Mouse (Mus musculus) forebrain, embryonic 12.5 days (tissue): Measurements from ENCODE around the gene Def8. TPM values are rescaled to one million over a fixed set of nuclear protein-coding genes. Genes with fewer than 3 reads are reported as not detected.
A peak's percentile ranks its signal among the peaks of the same experiment; 100 is the strongest.

Experiments used
- ATAC-seq: fragments of 200-750 bp; cut with Nextera tagmentation; 2 replicates; pipeline ENCODE4 v1.8.0; 2017; ENCODE audit warnings: moderate TSS enrichment; ENCODE audit not compliant: low FRiP score
- H3K27ac ChIP-seq: fragments of 300-500 bp; sonication (generic); 2 replicates; pipeline ENCODE4 v1.5.1; 2016; ENCODE audit warnings: mild to moderate bottlenecking
- H3K27me3 ChIP-seq: fragments of 300-500 bp; sonication (generic); 2 replicates; pipeline ENCODE4 v1.6.1; 2016; ENCODE audit warnings: mild to moderate bottlenecking
- H3K36me3 ChIP-seq: fragments of 300-500 bp; sonication (generic); replicated peaks from 2 replicates; pipeline ENCODE4 v1.6.1; 2016; ENCODE audit warnings: mild to moderate bottlenecking
- H3K4me1 ChIP-seq: fragments of 300-500 bp; sonication (generic); 2 replicates; pipeline ENCODE4 v1.6.1; 2016
- H3K4me2 ChIP-seq: fragments of 300-500 bp; sonication (generic); 2 replicates; pipeline ENCODE4 v1.6.1; 2016; ENCODE audit warnings: mild to moderate bottlenecking, moderate library complexity
- H3K4me3 ChIP-seq: fragments of 300-500 bp; sonication (generic); replicated peaks from 2 replicates; pipeline ENCODE4 v1.5.1; 2016; ENCODE audit warnings: mild to moderate bottlenecking
- H3K9ac ChIP-seq: fragments of 300-500 bp; sonication (generic); 2 replicates; pipeline ENCODE4 v1.6.1; 2016; ENCODE audit warnings: mild to moderate bottlenecking
- H3K9me3 ChIP-seq: fragments of 300-500 bp; sonication (generic); 2 replicates; pipeline ENCODE4 v1.6.1; 2016
- WGBS: fragments of 180-500 bp; shearing (Covaris S2); methylation state at CpG from one replicate; pipeline ENCODE4 v1.1.7; 2016; 5-methylcytosine and 5-hydroxymethylcytosine counted together
- polyA plus RNA-seq: library from polyadenylated mRNA; unstranded; fragments of >200 nt; fragmentation: Nextera tagmentation; extraction: Ambion mirVana; gene quantifications from 2 replicates; pipeline ENCODE4 v1.2.1, GENCODE M21; 2016

Gene Def8
- 42.9 and 46.6 TPM in 2 replicates for polyA plus RNA-seq

- H3K36me3 ChIP-seq, result peaks cover 42% of the 10 kb centered on the region
- 0 out of 2 replicates have a peak within 1 kb of the TSS, but pooled peaks have one; percentile 5 for H3K4me3 ChIP-seq
- H3K9me3 ChIP-seq, result peaks cover 22% of the 10 kb centered on the region
- no peaks in the 10 kb centered on the region for H3K27me3 ChIP-seq
- WGBS, result 77% methylated on average over 7 of the region's 7 CpGs
- no peak for ATAC-seq
- peaks cover 13% of the 10 kb centered on the region for H3K4me1 ChIP-seq
- no peak within 1 kb of the TSS; the same call in 1 of the 2 replicates for H3K4me2 ChIP-seq
- no peak within 1 kb of the TSS for H3K27ac ChIP-seq
- H3K9ac ChIP-seq, result no peak within 1 kb of the TSS
These were observed at the start of gene Def8 for GRCm38 (mm10) chr8:123423441-123423840. Def8 (plus strand) TSS chr8:123423527.

GRCm38 (mm10) chr8:123374239-123374578 is 49.1 kb upstream of the Def8 start:
- WGBS, result 1% methylated on average over 20 of the region's 20 CpGs
- Histone ChIP-seq H3K4me3 (peak overlapping the region; percentile 76), H3K9me3 (no peaks in the 10 kb centered on the region), H3K27ac (peak overlapping the region; percentile 96), H3K4me1 (peaks cover 28% of the 10 kb centered on the region), H3K9ac (peak overlapping the region; percentile 78), H3K27me3 (no peaks in the 10 kb centered on the region), H3K4me2 (peak overlapping the region; percentile 83), H3K36me3 (peaks cover 11% of the 10 kb centered on the region)
- peak; percentile 81 for ATAC-seq

DNA sequence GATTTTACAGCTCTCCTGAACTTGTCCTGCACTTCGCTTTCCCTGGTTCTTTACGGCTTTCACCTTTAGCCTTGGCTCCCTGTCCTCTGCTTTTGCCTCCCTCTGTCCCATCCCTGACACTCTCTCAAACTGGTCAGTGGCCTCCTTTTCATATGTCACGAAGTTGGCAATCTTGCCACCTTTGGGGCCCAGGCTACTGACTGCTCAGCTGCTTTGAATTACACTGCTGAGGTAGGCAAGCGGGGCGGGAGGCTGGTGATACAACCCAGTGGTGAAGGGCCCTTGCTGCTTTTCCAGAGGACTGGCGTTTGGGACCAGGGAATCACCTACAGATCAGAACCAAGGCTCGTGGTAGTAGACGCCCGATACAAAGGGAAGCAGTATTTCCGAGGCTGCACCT is 47.6 kb upstream of the Def8 start:
- Histone ChIP-seq H3K4me3 (no peak overlapping the region), H3K9ac (peak overlapping the region; percentile 33; the same call in 1 of the 2 replicates), H3K4me2 (no peak overlapping the region), H3K27ac (peak overlapping the region; percentile 1; the same call in 1 of the 2 replicates), H3K4me1 (peaks cover 28% of the 10 kb centered on the region), H3K27me3 (no peaks in the 10 kb centered on the region), H3K36me3 (peaks cover 11% of the 10 kb centered on the region; the same call in 1 of the 2 replicates), H3K9me3 (no peaks in the 10 kb centered on the region)
- no peak for ATAC-seq
- 85% methylated on average over 10 of the region's 10 CpGs for WGBS

GRCm38 (mm10) chr8:123376106-123376505 is 47.2 kb upstream of the Def8 start:
- WGBS, result 62% methylated on average over 8 of the region's 8 CpGs
- Histone ChIP-seq H3K4me2 (no peak overlapping the region), H3K4me3 (no peak overlapping the region), H3K27ac (peak overlapping the region; percentile 1; the same call in 1 of the 2 replicates), H3K36me3 (peaks cover 14% of the 10 kb centered on the region; the same call in 1 of the 2 replicates), H3K9ac (no peak overlapping the region), H3K4me1 (peaks cover 28% of the 10 kb centered on the region), H3K27me3 (no peaks in the 10 kb centered on the region), H3K9me3 (no peaks in the 10 kb centered on the region)
- no peak for ATAC-seq

DNA sequence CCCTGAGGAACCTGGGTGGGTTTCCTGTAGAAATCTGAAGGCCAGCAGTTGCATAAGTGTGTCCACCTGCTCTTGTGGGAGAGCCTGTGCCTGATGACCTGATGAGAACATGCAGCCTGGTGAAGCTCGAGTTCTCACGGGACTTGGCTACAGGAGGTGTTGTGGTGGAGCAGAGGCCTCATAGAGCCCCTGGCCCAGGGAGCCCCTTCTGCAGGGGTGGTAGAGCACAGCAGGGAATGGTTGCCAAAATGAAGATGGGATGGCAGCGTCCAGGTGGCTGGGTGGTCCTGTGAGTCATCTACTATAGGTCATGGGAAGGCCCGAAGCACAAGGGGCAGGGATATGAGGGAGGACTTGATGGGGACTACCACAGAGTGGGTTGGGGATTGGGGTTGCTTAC is 41.6 kb upstream of the Def8 start:
- 95% methylated on average over 4 of the region's 4 CpGs for WGBS
- peaks cover 64% of the 10 kb centered on the region for H3K36me3 ChIP-seq
- H3K27ac ChIP-seq, result no peak overlapping the region
- no peaks in the 10 kb centered on the region for H3K4me1 ChIP-seq
- no peak overlapping the region for H3K4me3 ChIP-seq
- H3K27me3 ChIP-seq, result no peaks in the 10 kb centered on the region
- no peaks in the 10 kb centered on the region for H3K9me3 ChIP-seq
- H3K9ac ChIP-seq, result no peak overlapping the region
- no peak overlapping the region for H3K4me2 ChIP-seq
- ATAC-seq, result no peak

GRCm38 (mm10) chr8:123382516-123382915 is 40.8 kb upstream of the Def8 start:
- Histone ChIP-seq H3K4me2 (no peak overlapping the region), H3K9me3 (no peaks in the 10 kb centered on the region), H3K9ac (no peak overlapping the region), H3K4me3 (no peak overlapping the region), H3K27me3 (no peaks in the 10 kb centered on the region), H3K4me1 (no peaks in the 10 kb centered on the region), H3K27ac (no peak overlapping the region), H3K36me3 (peaks cover 72% of the 10 kb centered on the region)
- 88% methylated on average over 8 of the region's 8 CpGs for WGBS
- no peak for ATAC-seq

GRCm38 (mm10) chr8:123384883-123385540 is 38.3 kb upstream of the Def8 start:
- H3K27ac ChIP-seq, result no peak overlapping the region
- WGBS, result 72% methylated on average over 9 of the region's 9 CpGs
- no peak overlapping the region for H3K9ac ChIP-seq
- no peak overlapping the region for H3K4me2 ChIP-seq
- no peak for ATAC-seq
- no peaks in the 10 kb centered on the region for H3K27me3 ChIP-seq
- no peaks in the 10 kb centered on the region for H3K4me1 ChIP-seq
- H3K9me3 ChIP-seq, result no peaks in the 10 kb centered on the region
- H3K4me3 ChIP-seq, result no peak overlapping the region
- H3K36me3 ChIP-seq, result peaks cover 90% of the 10 kb centered on the region

GRCm38 (mm10) chr8:123387041-123387440 is 36.3 kb upstream of the Def8 start:
- WGBS, result 77% methylated on average over 3 of the region's 3 CpGs
- Histone ChIP-seq H3K27me3 (no peaks in the 10 kb centered on the region), H3K4me3 (no peak overlapping the region), H3K4me2 (no peak overlapping the region), H3K9me3 (no peaks in the 10 kb centered on the region), H3K9ac (no peak overlapping the region), H3K27ac (no peak overlapping the region), H3K4me1 (no peaks in the 10 kb centered on the region), H3K36me3 (peaks cover 98% of the 10 kb centered on the region)
- ATAC-seq, result no peak

DNA sequence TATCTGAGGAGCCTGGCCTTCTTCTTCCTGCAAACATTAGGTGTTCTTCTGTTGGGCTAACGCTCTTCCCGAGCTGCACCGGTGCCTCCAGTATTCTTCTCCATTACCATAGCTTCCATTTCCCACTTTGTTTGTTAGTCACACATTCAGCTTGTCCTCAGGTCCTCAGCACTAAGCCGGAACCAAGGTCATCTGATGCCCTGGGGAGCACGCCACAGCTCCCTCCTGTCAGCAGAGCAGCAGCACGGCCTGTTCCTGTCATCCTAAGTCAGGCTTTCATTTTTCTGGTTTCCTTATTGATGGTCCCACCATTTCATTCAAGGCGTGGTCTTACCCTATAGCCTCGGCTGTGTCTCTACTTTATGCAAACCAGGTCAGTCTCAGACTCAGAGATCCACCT is 35.5 kb upstream of the Def8 start:
- peaks cover 99% of the 10 kb centered on the region for H3K36me3 ChIP-seq
- no peaks in the 10 kb centered on the region for H3K27me3 ChIP-seq
- no peak for ATAC-seq
- 93% methylated on average over 8 of the region's 8 CpGs for WGBS
- H3K9ac ChIP-seq, result no peak overlapping the region
- no peaks in the 10 kb centered on the region for H3K9me3 ChIP-seq
- no peak overlapping the region for H3K4me2 ChIP-seq
- H3K4me3 ChIP-seq, result no peak overlapping the region
- no peaks in the 10 kb centered on the region for H3K4me1 ChIP-seq
- H3K27ac ChIP-seq, result no peak overlapping the region

DNA sequence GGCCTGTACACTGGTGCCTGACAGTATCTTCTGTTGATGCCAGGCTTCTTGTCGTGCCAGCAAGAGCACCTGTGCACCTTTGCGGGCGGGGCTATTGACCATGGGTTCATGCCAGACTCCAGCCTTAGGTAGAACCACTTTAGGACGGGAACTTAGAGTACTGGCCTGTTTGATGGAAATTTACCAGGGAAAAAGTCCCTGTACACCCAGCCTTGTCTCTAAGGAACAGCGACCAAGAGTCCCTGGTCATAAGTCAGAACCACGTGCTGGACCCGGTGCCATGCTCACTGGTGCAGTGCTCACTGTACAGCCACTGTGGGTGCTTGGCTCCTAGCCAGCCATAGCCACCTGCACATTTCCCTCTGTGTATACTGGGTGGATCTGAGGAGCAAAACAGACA is 34.3 kb upstream of the Def8 start:
- no peak for ATAC-seq
- Histone ChIP-seq H3K4me3 (no peak overlapping the region), H3K9ac (no peak overlapping the region), H3K27ac (no peak overlapping the region), H3K4me2 (no peak overlapping the region), H3K36me3 (peaks cover 99% of the 10 kb centered on the region), H3K9me3 (no peaks in the 10 kb centered on the region), H3K4me1 (no peaks in the 10 kb centered on the region), H3K27me3 (no peaks in the 10 kb centered on the region)
- WGBS, result 93% methylated on average over 7 of the region's 7 CpGs

GRCm38 (mm10) chr8:123398308-123398707 is 25.0 kb upstream of the Def8 start:
- Histone ChIP-seq H3K9ac (no peak overlapping the region), H3K27me3 (no peaks in the 10 kb centered on the region), H3K27ac (no peak overlapping the region), H3K4me3 (no peak overlapping the region), H3K4me1 (no peaks in the 10 kb centered on the region), H3K4me2 (no peak overlapping the region), H3K36me3 (peaks cover 99% of the 10 kb centered on the region), H3K9me3 (no peaks in the 10 kb centered on the region)
- WGBS, result 93% methylated on average over 13 of the region's 13 CpGs
- no peak for ATAC-seq

DNA sequence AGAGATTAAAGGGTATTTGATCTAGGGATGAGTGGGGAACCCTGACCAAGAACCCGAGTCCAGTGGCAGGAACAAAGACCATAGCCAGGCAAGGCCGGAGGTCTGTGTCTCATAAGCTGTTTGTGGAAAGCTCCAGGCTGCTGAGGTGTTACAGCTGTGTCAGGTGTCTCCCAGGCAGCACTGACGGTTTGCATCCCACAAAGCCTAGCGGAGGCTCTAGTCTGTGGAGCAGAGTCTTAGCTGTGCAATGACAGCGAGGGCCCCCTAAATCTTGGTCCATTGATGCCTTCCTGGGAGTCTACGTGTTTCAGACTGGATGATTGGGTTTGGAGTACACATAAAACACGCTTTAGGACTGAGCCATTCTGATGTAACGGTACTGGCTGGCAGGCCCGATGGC is 21.4 kb upstream of the Def8 start:
- Histone ChIP-seq H3K36me3 (peaks cover 68% of the 10 kb centered on the region), H3K27me3 (no peaks in the 10 kb centered on the region), H3K4me1 (0 out of 2 replicates have a peak, but pooled peaks cover 11% of the 10 kb centered on the region), H3K4me3 (no peak overlapping the region), H3K9ac (no peak overlapping the region), H3K27ac (no peak overlapping the region), H3K9me3 (no peaks in the 10 kb centered on the region), H3K4me2 (no peak overlapping the region)
- 91% methylated on average over 9 of the region's 9 CpGs for WGBS
- ATAC-seq, result no peak

GRCm38 (mm10) chr8:123402730-123403326 is 20.5 kb upstream of the Def8 start:
- H3K9me3 ChIP-seq, result no peaks in the 10 kb centered on the region
- H3K4me2 ChIP-seq, result no peak overlapping the region
- H3K36me3 ChIP-seq, result peaks cover 59% of the 10 kb centered on the region
- H3K27me3 ChIP-seq, result no peaks in the 10 kb centered on the region
- H3K27ac ChIP-seq, result no peak overlapping the region
- H3K4me1 ChIP-seq, result 0 out of 2 replicates have a peak, but pooled peaks cover 17% of the 10 kb centered on the region
- H3K9ac ChIP-seq, result no peak overlapping the region
- no peak overlapping the region for H3K4me3 ChIP-seq
- no peak for ATAC-seq
- WGBS, result 93% methylated on average over 9 of the region's 9 CpGs
